In genomic region chr16:35206426-35206825, GRCm38 (mm10) we compare ENCODE assay signal across 29 mouse cellular contexts. TPM values are rescaled to one million over a fixed set of nuclear protein-coding genes. Genes with fewer than 3 reads are reported as not detected.
DNase-seq lines count a peak whose midpoint lies in the region; ATAC-seq and TF ChIP-seq lines count a peak whose summit lies in the region.
"Had no signal": no experiment of that assay in that cellular context is flagged by ENCODE, and none has a peak within 500 bp of the region (broad histone marks: within the 10 kb centered on the region; RNA-seq: fewer than 3 reads in every experiment).

No protein-coding gene starts in this region.

- no peaks in the 10 kb centered on the region for H3K36me3 ChIP-seq in heart, postnatal 0 days (replicated peaks; ENCODE audit: control insufficient read depth, insufficient read depth, low read length)
- no peaks in the 10 kb centered on the region for H3K36me3 ChIP-seq in midbrain, embryonic 10.5 days
- no peaks in the 10 kb centered on the region for H3K36me3 ChIP-seq in midbrain, postnatal 0 days (ENCODE audit: insufficient read depth, low read length)
- H3K36me3 ChIP-seq: embryonic facial prominence, embryonic 13.5 days; forebrain, embryonic 10.5 days; forebrain, embryonic 15.5 days; hindbrain, embryonic 15.5 days; intestine, embryonic 15.5 days; liver, embryonic 12.5 days; midbrain, embryonic 12.5 days; neural tube, embryonic 13.5 days had no signal

- no peak for TF ChIP-seq CTCF in heart, postnatal 0 days (IDR thresholded peaks at IDR 0.05; ENCODE audit: low read depth)
- TF ChIP-seq CTCF in midbrain, postnatal 0 days (IDR thresholded peaks at IDR 0.05) = no peak

- H3K4me3 ChIP-seq in heart, postnatal 0 days (ENCODE audit: low read depth, low read length) = no peak overlapping the region
- no peak overlapping the region for H3K4me3 ChIP-seq in midbrain, embryonic 10.5 days
- no peak overlapping the region for H3K4me3 ChIP-seq in midbrain, postnatal 0 days (ENCODE audit: low read depth, low read length)
- H3K4me3 ChIP-seq: embryonic facial prominence, embryonic 13.5 days; forebrain, embryonic 10.5 days; forebrain, embryonic 15.5 days; hindbrain, embryonic 15.5 days; intestine, embryonic 15.5 days; layer of hippocampus, adult 2 months; left cerebral cortex, adult 2 months; liver, embryonic 12.5 days; midbrain, embryonic 12.5 days; neural tube, embryonic 13.5 days had no signal

- ATAC-seq in heart, postnatal 0 days (ENCODE audit: insufficient read depth, low read depth) = no peak
- ATAC-seq in midbrain, postnatal 0 days (ENCODE audit: low FRiP score) = no peak
- ATAC-seq: forebrain, embryonic 15.5 days; intestine, embryonic 15.5 days; liver, embryonic 12.5 days; liver, postnatal 0 days had no signal

- no peaks in the 10 kb centered on the region for H3K27me3 ChIP-seq in heart, postnatal 0 days (ENCODE audit: control insufficient read depth, insufficient read depth, low read length)
- H3K27me3 ChIP-seq in midbrain, embryonic 10.5 days (ENCODE audit: low read depth, poor library complexity, severe bottlenecking) = no peaks in the 10 kb centered on the region
- H3K27me3 ChIP-seq in midbrain, postnatal 0 days (ENCODE audit: insufficient read depth, low read length) = no peaks in the 10 kb centered on the region
- H3K27me3 ChIP-seq: embryonic facial prominence, embryonic 13.5 days; forebrain, embryonic 15.5 days; hindbrain, embryonic 15.5 days; intestine, embryonic 15.5 days; liver, embryonic 12.5 days; midbrain, embryonic 12.5 days; neural tube, embryonic 13.5 days had no signal

- intact Hi-C loops in heart, postnatal 14 days (cut with DNase I) = no loop called here

- H3K4me1 ChIP-seq in heart, postnatal 0 days (ENCODE audit: control insufficient read depth, insufficient read depth) = peaks cover 71% of the 10 kb centered on the region
- H3K4me1 ChIP-seq in midbrain, embryonic 10.5 days = peaks cover 52% of the 10 kb centered on the region
- peaks cover 17% of the 10 kb centered on the region for H3K4me1 ChIP-seq in midbrain, postnatal 0 days (ENCODE audit: insufficient read depth, low read length)
- H3K4me1 ChIP-seq: liver, embryonic 12.5 days had no signal

- no peak overlapping the region; the same call in 1 of the 2 replicates for H3K9ac ChIP-seq in heart, postnatal 0 days (replicated peaks; ENCODE audit: low read depth, low read length)
- H3K9ac ChIP-seq in midbrain, postnatal 0 days (replicated peaks; ENCODE audit: low read length, poor library complexity, severe bottlenecking) = no peak overlapping the region
- H3K9ac ChIP-seq: forebrain, embryonic 15.5 days; hindbrain, embryonic 15.5 days; intestine, embryonic 15.5 days; liver, embryonic 12.5 days; liver, postnatal 0 days; midbrain, embryonic 12.5 days; neural tube, embryonic 13.5 days had no signal

- TF ChIP-seq EP300 in heart, postnatal 0 days (IDR thresholded peaks at IDR 0.05; ENCODE audit: low read depth) = no peak

- 79% methylated on average over 6 of the region's 6 CpGs for WGBS in heart, postnatal 0 days
- 81% methylated on average over 6 of the region's 6 CpGs for WGBS in midbrain, embryonic 10.5 days
- WGBS in midbrain, postnatal 0 days = 86% methylated on average over 6 of the region's 6 CpGs

- peak; percentile 50 for DNase-seq in adrenal gland, postnatal 10 days
- no peak for DNase-seq in adrenal gland, postnatal 4 days (ENCODE audit: low spot score in 2 of 2)
- no peak for DNase-seq in heart, postnatal 0 days (ENCODE audit: low spot score)
- DNase-seq in heart, postnatal 14 days = no peak
- DNase-seq in midbrain, embryonic 10.5 days (ENCODE audit: low spot score) = no peak
- DNase-seq in midbrain, postnatal 0 days (ENCODE audit: low spot score) = no peak
- no peak for DNase-seq in cerebellum, postnatal 36 days
- DNase-seq: cerebellum, adult 8-10 months; gastrocnemius, postnatal 25 days; heart, postnatal 10 days; kidney, adult 2 months; kidney, postnatal 36 days; liver, postnatal 0 days; lung, postnatal 36 days; right cerebral cortex, postnatal 4 days; thymus, adult 2 months; thymus, postnatal 36 days had no signal

- peak overlapping the region; percentile 52 for H3K27ac ChIP-seq in heart, postnatal 0 days (ENCODE audit: low read depth)
- H3K27ac ChIP-seq in midbrain, embryonic 10.5 days (replicated peaks) = peak overlapping the region; percentile 67; the same call in 1 of the 2 replicates
- H3K27ac ChIP-seq in midbrain, postnatal 0 days (ENCODE audit: low read depth, low read length) = no peak overlapping the region
- H3K27ac ChIP-seq: forebrain, embryonic 15.5 days; intestine, embryonic 15.5 days; layer of hippocampus, adult 2 months; left cerebral cortex, adult 2 months; liver, embryonic 12.5 days; stomach, postnatal 0 days had no signal

- H3K4me2 ChIP-seq in heart, postnatal 0 days (ENCODE audit: low read depth, low read length) = no peak overlapping the region
- H3K4me2 ChIP-seq in midbrain, postnatal 0 days (ENCODE audit: low read depth, low read length, poor library complexity, severe bottlenecking) = no peak overlapping the region
- H3K4me2 ChIP-seq: embryonic facial prominence, embryonic 13.5 days; forebrain, embryonic 15.5 days; hindbrain, embryonic 15.5 days; intestine, embryonic 15.5 days; liver, embryonic 12.5 days; midbrain, embryonic 12.5 days; neural tube, embryonic 13.5 days had no signal

- no peaks in the 10 kb centered on the region for H3K9me3 ChIP-seq in heart, postnatal 0 days (replicated peaks; ENCODE audit: control insufficient read depth, low read length)
- H3K9me3 ChIP-seq in midbrain, embryonic 10.5 days (replicated peaks) = no peaks in the 10 kb centered on the region
- H3K9me3 ChIP-seq in midbrain, postnatal 0 days (ENCODE audit: low read length) = no peaks in the 10 kb centered on the region
- H3K9me3 ChIP-seq: embryonic facial prominence, embryonic 13.5 days; forebrain, embryonic 10.5 days; forebrain, embryonic 15.5 days; hindbrain, embryonic 15.5 days; intestine, embryonic 15.5 days; liver, embryonic 12.5 days; midbrain, embryonic 12.5 days; neural tube, embryonic 13.5 days had no signal

RNA-seq across cellular contexts. Expression of gene Adcy5, which starts 51.7 kb away (rescaled TPM):
- 1 to 10 TPM; 6.6 to 9.0 TPM for total RNA-seq in adrenal gland, postnatal 10 days (2021)
- total RNA-seq in adrenal gland, postnatal 4 days (2021) = 10 to 100 TPM; 11.7 to 12.1 TPM
- 81.4 and 84.7 TPM in 2 replicates for total RNA-seq in heart, postnatal 0 days (2014; rRNA removed; ENCODE audit: low replicate concordance)
- polyA plus RNA-seq in heart, postnatal 0 days (2015; fragmentation: Nextera tagmentation; extraction: Ambion mirVana) = 9.6 and 11.3 TPM in 2 replicates
- 10 to 100 TPM; 50.4 to 50.9 TPM for total RNA-seq in heart, postnatal 14 days (2021)
- polyA plus RNA-seq in midbrain, embryonic 10.5 days (2016; fragmentation: Nextera tagmentation; extraction: Ambion mirVana) = 0.72 and 1.8 TPM in 2 replicates
- 73.9 and 77.3 TPM in 2 replicates for total RNA-seq in midbrain, postnatal 0 days (2014; rRNA removed)
- 6.9 and 7.5 TPM in 2 replicates for polyA plus RNA-seq in midbrain, postnatal 0 days (2015; fragmentation: Nextera tagmentation; extraction: Ambion mirVana)
- total RNA-seq: megakaryocyte, adult 5-6 weeks had no signal
